In genomic region chr1:82381946-82382345, GRCm38 (mm10) we compare ENCODE assay signal across 17 mouse cellular contexts.
DNase-seq lines count a peak whose midpoint lies in the region; ATAC-seq and TF ChIP-seq lines count a peak whose summit lies in the region.
"Had no signal": no experiment of that assay in that cellular context is flagged by ENCODE, and none has a peak within 500 bp of the region (broad histone marks: within the 10 kb centered on the region; RNA-seq: fewer than 3 reads in every experiment).

No protein-coding gene starts in this region.

- no peak overlapping the region for H3K4me2 ChIP-seq in embryonic facial prominence, embryonic 11.5 days (ENCODE audit: low read depth, low read length)
- H3K4me2 ChIP-seq in neural tube, embryonic 15.5 days: no peak overlapping the region
- no peak overlapping the region for H3K4me2 ChIP-seq in stomach, postnatal 0 days (replicated peaks; ENCODE audit: low read depth)
- H3K4me2 ChIP-seq: embryonic facial prominence, embryonic 13.5 days; midbrain, embryonic 12.5 days had no signal

- no peak overlapping the region for H3K27ac ChIP-seq in embryonic facial prominence, embryonic 11.5 days (replicated peaks; ENCODE audit: low read depth, low read length)
- no peak overlapping the region for H3K27ac ChIP-seq in embryonic facial prominence, embryonic 10.5 days (replicated peaks)
- no peak overlapping the region for H3K27ac ChIP-seq in kidney, adult 2 months (ENCODE audit: insufficient read depth, low read depth, low read length)
- no peak overlapping the region for H3K27ac ChIP-seq in neural tube, embryonic 15.5 days (replicated peaks)
- no peak overlapping the region for H3K27ac ChIP-seq in stomach, postnatal 0 days (replicated peaks)
- H3K27ac ChIP-seq: embryonic facial prominence, embryonic 13.5 days; midbrain, embryonic 12.5 days had no signal

- no peaks in the 10 kb centered on the region for H3K27me3 ChIP-seq in embryonic facial prominence, embryonic 11.5 days (ENCODE audit: control insufficient read depth, insufficient read depth, low read length)
- no peaks in the 10 kb centered on the region for H3K27me3 ChIP-seq in embryonic facial prominence, embryonic 10.5 days (replicated peaks; ENCODE audit: low read depth, poor library complexity, severe bottlenecking)
- H3K27me3 ChIP-seq in kidney, adult 2 months (replicated peaks; ENCODE audit: control insufficient read depth, insufficient read depth, low read length): no peaks in the 10 kb centered on the region
- no peaks in the 10 kb centered on the region for H3K27me3 ChIP-seq in neural tube, embryonic 15.5 days (replicated peaks)
- no peaks in the 10 kb centered on the region for H3K27me3 ChIP-seq in stomach, postnatal 0 days (ENCODE audit: control insufficient read depth, insufficient read depth, low read length)
- H3K27me3 ChIP-seq: embryonic facial prominence, embryonic 13.5 days; midbrain, embryonic 12.5 days had no signal

- H3K4me1 ChIP-seq in embryonic facial prominence, embryonic 11.5 days (ENCODE audit: control insufficient read depth, insufficient read depth, low read length): no peaks in the 10 kb centered on the region; the same call in 1 of the 2 replicates
- H3K4me1 ChIP-seq in embryonic facial prominence, embryonic 10.5 days: peaks cover 23% of the 10 kb centered on the region
- no peaks in the 10 kb centered on the region for H3K4me1 ChIP-seq in kidney, adult 2 months (ENCODE audit: control insufficient read depth, insufficient read depth, low read length)
- H3K4me1 ChIP-seq in neural tube, embryonic 15.5 days: peaks cover 11% of the 10 kb centered on the region; the same call in 1 of the 2 replicates
- peaks cover 3% of the 10 kb centered on the region; the same call in 1 of the 2 replicates for H3K4me1 ChIP-seq in stomach, postnatal 0 days (replicated peaks; ENCODE audit: control insufficient read depth, insufficient read depth)

- 0 out of 2 replicates have a peak, but pooled peaks have one; percentile 12 for TF ChIP-seq CTCF in kidney, adult 2 months (conservative IDR thresholded peaks at IDR 0.05; ENCODE audit: insufficient read depth, insufficient read length, low read depth, low read length)
- peak; percentile 45 for TF ChIP-seq CTCF in stomach, postnatal 0 days (IDR thresholded peaks at IDR 0.05; ENCODE audit: low read depth)

- no peak for TF ChIP-seq POLR2A in kidney, adult 2 months (IDR thresholded peaks at IDR 0.05; ENCODE audit: low read depth, low read length)

- DNase-seq in embryonic facial prominence, embryonic 11.5 days (ENCODE audit: low spot score): peak; percentile 30
- no peak for DNase-seq in embryonic facial prominence, embryonic 10.5 days (ENCODE audit: low spot score)
- no peak for DNase-seq in kidney, adult 2 months
- DNase-seq in kidney, postnatal 25 days: no peak
- DNase-seq in neural tube, embryonic 10.5 days (ENCODE audit: extremely low spot score, low spot score): peak; percentile 12
- no peak for DNase-seq in stomach, postnatal 0 days (ENCODE audit: low spot score)
- DNase-seq: adrenal gland, postnatal 10 days; cerebellum, postnatal 25 days; heart, postnatal 10 days; lung, postnatal 36 days; right cerebral cortex, postnatal 4 days; thymus, adult 18-20 months had no signal

- ATAC-seq in embryonic facial prominence, embryonic 11.5 days (replicated peaks; ENCODE audit: insufficient number of reproducible peaks, low FRiP score, low TSS enrichment, low read depth): no peak
- ATAC-seq in neural tube, embryonic 15.5 days (ENCODE audit: low FRiP score): no peak
- no peak for ATAC-seq in stomach, postnatal 0 days (ENCODE audit: low FRiP score, low TSS enrichment)
- ATAC-seq in megakaryocyte-erythroid progenitor cell, adult 5-6 weeks (replicated peaks; ENCODE audit: low FRiP score, low TSS enrichment, poor library complexity, severe bottlenecking): no peak

- H3K36me3 ChIP-seq in embryonic facial prominence, embryonic 11.5 days (replicated peaks; ENCODE audit: control insufficient read depth, insufficient read depth, low read depth, low read length): no peaks in the 10 kb centered on the region
- no peaks in the 10 kb centered on the region for H3K36me3 ChIP-seq in embryonic facial prominence, embryonic 10.5 days (replicated peaks)
- no peaks in the 10 kb centered on the region for H3K36me3 ChIP-seq in kidney, adult 2 months (ENCODE audit: control insufficient read depth, insufficient read depth, low read length)
- no peaks in the 10 kb centered on the region for H3K36me3 ChIP-seq in neural tube, embryonic 15.5 days
- H3K36me3 ChIP-seq in stomach, postnatal 0 days (ENCODE audit: control insufficient read depth, insufficient read depth, low read length): no peaks in the 10 kb centered on the region; the same call in 1 of the 2 replicates
- H3K36me3 ChIP-seq: embryonic facial prominence, embryonic 13.5 days; midbrain, embryonic 12.5 days had no signal

- no peak overlapping the region for H3K4me3 ChIP-seq in embryonic facial prominence, embryonic 11.5 days (ENCODE audit: low read depth, low read length)
- no peak overlapping the region for H3K4me3 ChIP-seq in embryonic facial prominence, embryonic 10.5 days
- no peak overlapping the region for H3K4me3 ChIP-seq in kidney, adult 2 months (ENCODE audit: insufficient read depth, low read depth, low read length)
- H3K4me3 ChIP-seq in neural tube, embryonic 15.5 days (replicated peaks): no peak overlapping the region
- H3K4me3 ChIP-seq in stomach, postnatal 0 days (ENCODE audit: low read depth, low read length): no peak overlapping the region
- H3K4me3 ChIP-seq: embryonic facial prominence, embryonic 13.5 days; midbrain, embryonic 12.5 days; myocyte had no signal

- WGBS in embryonic facial prominence, embryonic 11.5 days: 60% methylated on average over 4 of the region's 4 CpGs
- 64% methylated on average over 4 of the region's 4 CpGs for WGBS in embryonic facial prominence, embryonic 10.5 days
- WGBS in kidney, adult 2 months: 81% methylated on average over 4 of the region's 4 CpGs
- 46% methylated on average over 4 of the region's 4 CpGs for WGBS in neural tube, embryonic 15.5 days
- WGBS in stomach, postnatal 0 days: 78% methylated on average over 4 of the region's 4 CpGs

- H3K9me3 ChIP-seq in embryonic facial prominence, embryonic 11.5 days (replicated peaks; ENCODE audit: control insufficient read depth, low read length): no peaks in the 10 kb centered on the region
- H3K9me3 ChIP-seq in embryonic facial prominence, embryonic 10.5 days: no peaks in the 10 kb centered on the region
- no peaks in the 10 kb centered on the region for H3K9me3 ChIP-seq in neural tube, embryonic 15.5 days (replicated peaks)
- no peaks in the 10 kb centered on the region for H3K9me3 ChIP-seq in stomach, postnatal 0 days (ENCODE audit: control insufficient read depth, low read length)
- H3K9me3 ChIP-seq: embryonic facial prominence, embryonic 13.5 days; midbrain, embryonic 12.5 days had no signal

- no peak for TF ChIP-seq EP300 in stomach, postnatal 0 days (optimal IDR thresholded peaks at IDR 0.05)

- no peak overlapping the region for H3K9ac ChIP-seq in embryonic facial prominence, embryonic 11.5 days (replicated peaks; ENCODE audit: low read length)
- no peak overlapping the region for H3K9ac ChIP-seq in neural tube, embryonic 15.5 days (replicated peaks)
- H3K9ac ChIP-seq in stomach, postnatal 0 days (ENCODE audit: low read length): no peak overlapping the region
- H3K9ac ChIP-seq: embryonic facial prominence, embryonic 13.5 days; midbrain, embryonic 12.5 days had no signal

Comparison
In these comparisons a context has a peak if more than half of its experiments do, and no peak if none do; other contexts are left out.
1. DNase-seq: peak in embryonic facial prominence, embryonic 11.5 days (single experiment) and neural tube, embryonic 10.5 days (single experiment); none in embryonic facial prominence, embryonic 10.5 days (single experiment), kidney, adult 2 months (single experiment), kidney, postnatal 25 days (0 of 2) and stomach, postnatal 0 days (single experiment).